Mouse (Mus musculus): Measurements from ENCODE around the gene Sprr2f. TPM values are rescaled to one million over a fixed set of nuclear protein-coding genes. Genes with fewer than 3 reads are reported as not detected.

Gene Sprr2f
- total RNA-seq (2021) (not detected), polyA plus RNA-seq (2012; rRNA removed) (not detected in 2 replicates)
- long read RNA-seq = 0 reads

- DNase-seq = no peak
These were observed at the start of gene Sprr2f for GRCm38 (mm10) chr3:92364887-92365286. Gene Sprr2f (plus strand): TSS chr3:92365187.

- DNase-seq = no peak
These were observed 48.7 kb upstream of the Sprr2f start, which contains the start of gene Sprr2b for GRCm38 (mm10) chr3:92316320-92316719. Gene Sprr2b (plus strand): TSS chr3:92316620.

- DNase-seq = no peak
These were observed 47.6 kb upstream of the Sprr2f start for GRCm38 (mm10) chr3:92317384-92317783.

GRCm38 (mm10) chr3:92336278-92336677 is 28.7 kb upstream of the Sprr2f start:
- no peak for DNase-seq

GRCm38 (mm10) chr3:92338840-92339239 is 26.1 kb upstream of the Sprr2f start, which contains the start of gene Sprr2d:
Gene Sprr2d (plus strand): TSS chr3:92339140.
- no peak for DNase-seq

GRCm38 (mm10) chr3:92351843-92352242 is 13.1 kb upstream of the Sprr2f start, which contains the start of gene Sprr2e:
Gene Sprr2e (plus strand): TSS chr3:92352143.
- DNase-seq = no peak

GRCm38 (mm10) chr3:92361619-92362018 is 3.4 kb upstream of the Sprr2f start:
- DNase-seq = no peak

- no peak for DNase-seq
These were observed 8.6 kb downstream of the Sprr2f start for GRCm38 (mm10) chr3:92373613-92374012.

GRCm38 (mm10) chr3:92385385-92385784 is 20.4 kb downstream of the Sprr2f start, which contains the start of gene Sprr2h:
Gene Sprr2h (plus strand): TSS chr3:92385685.
- DNase-seq = no peak

GRCm38 (mm10) chr3:92394301-92394700 is 29.3 kb downstream of the Sprr2f start:
- peak; percentile 3 for DNase-seq

GRCm38 (mm10) chr3:92407691-92408090 is 42.7 kb downstream of the Sprr2f start, which contains the start of gene Sprr2i:
Gene Sprr2i (plus strand): TSS chr3:92407991.
- DNase-seq = no peak

Other genes starting within 250 kb of the Sprr2f start
- gene Prr9, start 241.2 kb upstream of the Sprr2f start, total RNA-seq (2021) = not detected
- not detected in 2 replicates for gene Prr9, start 241.2 kb upstream of the Sprr2f start, polyA plus RNA-seq (2012; rRNA removed)
- gene Lelp1, start 222.4 kb upstream of the Sprr2f start, total RNA-seq (2021) = not detected
- gene Lelp1, start 222.4 kb upstream of the Sprr2f start, polyA plus RNA-seq (2012; rRNA removed) = not detected in 2 replicates
- gene Sprr2a1, start 149.4 kb upstream of the Sprr2f start, total RNA-seq (2021) = not detected
- not detected in 2 replicates for gene Sprr2a1, start 149.4 kb upstream of the Sprr2f start, polyA plus RNA-seq (2012; rRNA removed)
- not detected for gene Sprr2a2, start 149.3 kb upstream of the Sprr2f start, total RNA-seq (2021)
- gene Sprr2a2, start 149.3 kb upstream of the Sprr2f start, polyA plus RNA-seq (2012; rRNA removed) = 1.8 and 18.7 TPM in 2 replicates
- gene Sprr2a3, start 79.8 kb upstream of the Sprr2f start, total RNA-seq (2021) = not detected
- 0.22 TPM in 1 of 2 replicates, not detected in the other for gene Sprr2a3, start 79.8 kb upstream of the Sprr2f start, polyA plus RNA-seq (2012; rRNA removed)
- gene Sprr2b, start 48.6 kb upstream of the Sprr2f start, total RNA-seq (2021) = not detected
- gene Sprr2b, start 48.6 kb upstream of the Sprr2f start, polyA plus RNA-seq (2012; rRNA removed) = not detected in 2 replicates
- gene Sprr2d, start 26.0 kb upstream of the Sprr2f start, total RNA-seq (2021) = not detected
- gene Sprr2d, start 26.0 kb upstream of the Sprr2f start, polyA plus RNA-seq (2012; rRNA removed) = not detected in 2 replicates
- not detected for gene Sprr2e, start 13.0 kb upstream of the Sprr2f start, total RNA-seq (2021)
- gene Sprr2e, start 13.0 kb upstream of the Sprr2f start, polyA plus RNA-seq (2012; rRNA removed) = not detected in 2 replicates
- not detected for gene Sprr2h, start 20.5 kb downstream of the Sprr2f start, total RNA-seq (2021)
- gene Sprr2h, start 20.5 kb downstream of the Sprr2f start, polyA plus RNA-seq (2012; rRNA removed) = not detected in 2 replicates
- not detected for gene Sprr2i, start 42.8 kb downstream of the Sprr2f start, total RNA-seq (2021)
- gene Sprr2i, start 42.8 kb downstream of the Sprr2f start, polyA plus RNA-seq (2012; rRNA removed) = not detected in 2 replicates
- not detected for gene Sprr2j-ps, start 52.9 kb downstream of the Sprr2f start, total RNA-seq (2021)
- not detected in 2 replicates for gene Sprr2j-ps, start 52.9 kb downstream of the Sprr2f start, polyA plus RNA-seq (2012; rRNA removed)
- gene Gm9774, start 64.2 kb downstream of the Sprr2f start, total RNA-seq (2021) = 1 to 10 TPM; 4.6 to 6.3 TPM
- 17.5 and 20.8 TPM in 2 replicates for gene Gm9774, start 64.2 kb downstream of the Sprr2f start, polyA plus RNA-seq (2012; rRNA removed)
- gene Sprr2k, start 67.4 kb downstream of the Sprr2f start, total RNA-seq (2021) = not detected
- gene Sprr2k, start 67.4 kb downstream of the Sprr2f start, polyA plus RNA-seq (2012; rRNA removed) = not detected in 2 replicates
- gene Sprr1b, start 73.6 kb downstream of the Sprr2f start, total RNA-seq (2021) = not detected
- not detected in 2 replicates for gene Sprr1b, start 73.6 kb downstream of the Sprr2f start, polyA plus RNA-seq (2012; rRNA removed)
- gene Sprr3, start 93.5 kb downstream of the Sprr2f start, total RNA-seq (2021) = not detected
- gene Sprr3, start 93.5 kb downstream of the Sprr2f start, polyA plus RNA-seq (2012; rRNA removed) = 0.39 TPM in 1 of 2 replicates, not detected in the other
- under 1 TPM in 1 of 2 experiments, not detected in 1; 0.38 TPM for gene Sprr1a, start 120.7 kb downstream of the Sprr2f start, total RNA-seq (2021)
- 0.21 and 0.56 TPM in 2 replicates for gene Sprr1a, start 120.7 kb downstream of the Sprr2f start, polyA plus RNA-seq (2012; rRNA removed)
- not detected for gene Sprr4, start 135.3 kb downstream of the Sprr2f start, total RNA-seq (2021)
- not detected in 2 replicates for gene Sprr4, start 135.3 kb downstream of the Sprr2f start, polyA plus RNA-seq (2012; rRNA removed)
- not detected for gene 2310046K23Rik, start 169.3 kb downstream of the Sprr2f start, total RNA-seq (2021)
- not detected in 2 replicates for gene 2310046K23Rik, start 169.3 kb downstream of the Sprr2f start, polyA plus RNA-seq (2012; rRNA removed)
- gene Ivl, start 208.5 kb downstream of the Sprr2f start, total RNA-seq (2021) = not detected
- not detected in 2 replicates for gene Ivl, start 208.5 kb downstream of the Sprr2f start, polyA plus RNA-seq (2012; rRNA removed)
- not detected for gene Smcp, start 223.8 kb downstream of the Sprr2f start, total RNA-seq (2021)
- not detected in 2 replicates for gene Smcp, start 223.8 kb downstream of the Sprr2f start, polyA plus RNA-seq (2012; rRNA removed)
- gene 2210017I01Rik, start 242.3 kb downstream of the Sprr2f start, total RNA-seq (2021) = not detected
- not detected in 2 replicates for gene 2210017I01Rik, start 242.3 kb downstream of the Sprr2f start, polyA plus RNA-seq (2012; rRNA removed)